Mouse (Mus musculus) hindbrain, embryonic 10.5 days (tissue): ENCODE results near the gene Pcsk6. TPM values are rescaled to one million over a fixed set of nuclear protein-coding genes. Genes with fewer than 3 reads are reported as not detected.

Experiments
- DNase-seq: peaks from one replicate; pipeline ENCODE4 v3.0.0-alpha.2; 2017; ENCODE audit warnings: low spot score
- H3K27ac ChIP-seq: fragments of 300-500 bp; sonication (generic); 2 replicates; pipeline ENCODE4 v1.5.1; 2016; ENCODE audit warnings: mild to moderate bottlenecking, moderate library complexity
- H3K27me3 ChIP-seq: fragments of 300-500 bp; sonication (generic); 2 replicates; pipeline ENCODE4 v1.6.1; 2016; ENCODE audit warnings: mild to moderate bottlenecking; ENCODE audit not compliant: poor library complexity, insufficient read depth, severe bottlenecking
- H3K36me3 ChIP-seq: fragments of 300-500 bp; sonication (generic); 2 replicates; pipeline ENCODE4 v1.6.1; 2016; ENCODE audit warnings: mild to moderate bottlenecking, moderate library complexity
- H3K4me1 ChIP-seq: fragments of 300-500 bp; sonication (generic); replicated peaks from 2 replicates; pipeline ENCODE4 v1.6.1; 2016; ENCODE audit warnings: mild to moderate bottlenecking
- H3K4me3 ChIP-seq: fragments of 300-500 bp; sonication (generic); 2 replicates; pipeline ENCODE4 v1.5.1; 2016; ENCODE audit warnings: mild to moderate bottlenecking, moderate library complexity
- H3K9me3 ChIP-seq: fragments of 300-500 bp; sonication (generic); 2 replicates; pipeline ENCODE4 v1.6.1; 2016; ENCODE audit warnings: mild to moderate bottlenecking, moderate library complexity
- WGBS: fragments of 180-500 bp; shearing (Covaris S2); methylation state at CpG from one replicate; pipeline ENCODE4 v1.1.7; 2016; 5-methylcytosine and 5-hydroxymethylcytosine counted together
- polyA plus RNA-seq: library from polyadenylated mRNA; unstranded; fragments of >200 nt; fragmentation: Nextera tagmentation; extraction: Ambion mirVana; gene quantifications from 2 replicates; pipeline ENCODE4 v1.2.1, GENCODE M21; 2016

Gene Pcsk6
- polyA plus RNA-seq, 1 experiment from 2014 or later, result 1.0 TPM

DNA sequence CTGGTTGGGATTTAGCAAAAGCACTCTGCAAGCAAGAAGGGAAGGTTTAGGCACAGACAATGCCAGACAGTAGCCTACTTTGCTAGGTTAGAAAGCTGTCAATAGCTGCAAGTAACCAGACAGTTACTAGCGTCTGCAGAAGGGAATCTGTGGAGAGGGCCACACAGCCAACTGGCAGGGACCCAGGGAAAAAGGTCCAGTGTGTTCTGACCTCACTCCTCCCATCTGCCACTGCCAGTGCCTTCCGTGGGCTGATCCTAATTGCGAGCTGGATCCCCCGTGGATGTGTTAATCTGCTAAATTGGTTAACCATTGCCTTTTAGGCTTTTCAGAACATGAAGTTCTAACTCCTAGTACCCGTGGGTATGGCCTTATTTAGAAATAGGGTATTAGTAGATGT, 232.6 kb downstream of the Pcsk6 start:
- no peak for DNase-seq
- WGBS, result 83% methylated on average over 5 of the region's 5 CpGs
- Histone ChIP-seq H3K4me1 (0 out of 2 replicates have a peak, but pooled peaks cover 5% of the 10 kb centered on the region), H3K9me3 (no peaks in the 10 kb centered on the region), H3K27ac (no peak overlapping the region), H3K4me3 (no peak overlapping the region), H3K27me3 (no peaks in the 10 kb centered on the region), H3K36me3 (peaks cover 42% of the 10 kb centered on the region)

- no peaks in the 10 kb centered on the region for H3K9me3 ChIP-seq
- H3K4me1 ChIP-seq, result 0 out of 2 replicates have a peak, but pooled peaks cover 5% of the 10 kb centered on the region
- H3K27me3 ChIP-seq, result no peaks in the 10 kb centered on the region
- H3K36me3 ChIP-seq, result no peaks in the 10 kb centered on the region
- 79% methylated on average over 7 of the region's 7 CpGs for WGBS
- no peak for DNase-seq
- H3K27ac ChIP-seq, result no peak overlapping the region
- no peak overlapping the region for H3K4me3 ChIP-seq
These were observed 237.3 kb downstream of the Pcsk6 start for GRCm38 (mm10) chr7:66098803-66099202.

Other genes starting within 250 kb of the Pcsk6 start
- 6.3 and 7.3 TPM in 2 replicates for gene Tarsl2, start 216.8 kb upstream of the Pcsk6 start, polyA plus RNA-seq
- gene Tm2d3, start 170.6 kb upstream of the Pcsk6 start, polyA plus RNA-seq, result 80.0 and 81.1 TPM in 2 replicates
- not detected in 2 replicates for gene Gm45213, start 181.9 kb downstream of the Pcsk6 start, polyA plus RNA-seq
- 236 and 247 TPM in 2 replicates for gene Snrpa1, start 197.3 kb downstream of the Pcsk6 start, polyA plus RNA-seq
- 90.0 and 94.0 TPM in 2 replicates for gene Selenos, start 217.9 kb downstream of the Pcsk6 start, polyA plus RNA-seq
- 9.6 and 11.2 TPM in 2 replicates for gene Chsy1, start 247.8 kb downstream of the Pcsk6 start, polyA plus RNA-seq